Mouse (Mus musculus): ENCODE measurements around the gene Fnbp1l.

The Fnbp1l gene

GRCm38 (mm10) chr3:122618991-122619930, at the start of gene Fnbp1l:
Gene Fnbp1l (minus strand): TSS chr3:122619715.
- peak; percentile 72 for DNase-seq

- DNase-seq = no peak
Measured at GRCm38 (mm10) chr3:122660795-122661194, 41.3 kb upstream of the Fnbp1l start.

GRCm38 (mm10) chr3:122659261-122659917, 39.9 kb upstream of the Fnbp1l start:
- no peak for DNase-seq

- DNase-seq = peak; percentile 81
Measured at GRCm38 (mm10) chr3:122647195-122647837, 27.8 kb upstream of the Fnbp1l start.

GRCm38 (mm10) chr3:122640286-122640685, 20.8 kb upstream of the Fnbp1l start:
- DNase-seq = no peak

- DNase-seq = no peak
Measured at GRCm38 (mm10) chr3:122639197-122639475, 19.6 kb upstream of the Fnbp1l start.

- peak; percentile 99 for DNase-seq
Measured at GRCm38 (mm10) chr3:122638329-122639196, 19.0 kb upstream of the Fnbp1l start.

GRCm38 (mm10) chr3:122637280-122637679, 17.8 kb upstream of the Fnbp1l start:
- DNase-seq = no peak

GRCm38 (mm10) chr3:122635246-122635645, 15.7 kb upstream of the Fnbp1l start:
- DNase-seq = peak; percentile 75

GRCm38 (mm10) chr3:122629580-122629979, 10.1 kb upstream of the Fnbp1l start:
- peak; percentile 87 for DNase-seq

- no peak for DNase-seq
Measured at GRCm38 (mm10) chr3:122628956-122629355, 9.4 kb upstream of the Fnbp1l start.

- DNase-seq = no peak
Measured at GRCm38 (mm10) chr3:122628546-122628945, 9.0 kb upstream of the Fnbp1l start.

- DNase-seq = peak; percentile 65
Measured at GRCm38 (mm10) chr3:122627846-122628245, 8.3 kb upstream of the Fnbp1l start.

- DNase-seq = peak; percentile 96
Measured at GRCm38 (mm10) chr3:122624591-122624990, 5.1 kb upstream of the Fnbp1l start.

- peak; percentile 83 for DNase-seq
Measured at GRCm38 (mm10) chr3:122620285-122620931, 893 bp upstream of the Fnbp1l start.

GRCm38 (mm10) chr3:122619931-122620284, 393 bp upstream of the Fnbp1l start:
- peak; percentile 56 for DNase-seq

- peak; percentile 76 for DNase-seq
Measured at GRCm38 (mm10) chr3:122618402-122618801, 1.1 kb downstream of the Fnbp1l start.

GRCm38 (mm10) chr3:122617613-122618340, 1.7 kb downstream of the Fnbp1l start:
- DNase-seq = peak; percentile 23

GRCm38 (mm10) chr3:122612537-122612936, 7.0 kb downstream of the Fnbp1l start:
- no peak for DNase-seq

GRCm38 (mm10) chr3:122611761-122612160, 7.8 kb downstream of the Fnbp1l start:
- DNase-seq = no peak

GRCm38 (mm10) chr3:122606105-122606801, 13.3 kb downstream of the Fnbp1l start:
- no peak for DNase-seq

All from kidney, adult 9 months (tissue).